Mouse (Mus musculus): Measurements from ENCODE around the gene Cmya5.
A peak's percentile ranks its signal among the peaks of the same experiment; 100 is the strongest.

The Cmya5 gene

DNA sequence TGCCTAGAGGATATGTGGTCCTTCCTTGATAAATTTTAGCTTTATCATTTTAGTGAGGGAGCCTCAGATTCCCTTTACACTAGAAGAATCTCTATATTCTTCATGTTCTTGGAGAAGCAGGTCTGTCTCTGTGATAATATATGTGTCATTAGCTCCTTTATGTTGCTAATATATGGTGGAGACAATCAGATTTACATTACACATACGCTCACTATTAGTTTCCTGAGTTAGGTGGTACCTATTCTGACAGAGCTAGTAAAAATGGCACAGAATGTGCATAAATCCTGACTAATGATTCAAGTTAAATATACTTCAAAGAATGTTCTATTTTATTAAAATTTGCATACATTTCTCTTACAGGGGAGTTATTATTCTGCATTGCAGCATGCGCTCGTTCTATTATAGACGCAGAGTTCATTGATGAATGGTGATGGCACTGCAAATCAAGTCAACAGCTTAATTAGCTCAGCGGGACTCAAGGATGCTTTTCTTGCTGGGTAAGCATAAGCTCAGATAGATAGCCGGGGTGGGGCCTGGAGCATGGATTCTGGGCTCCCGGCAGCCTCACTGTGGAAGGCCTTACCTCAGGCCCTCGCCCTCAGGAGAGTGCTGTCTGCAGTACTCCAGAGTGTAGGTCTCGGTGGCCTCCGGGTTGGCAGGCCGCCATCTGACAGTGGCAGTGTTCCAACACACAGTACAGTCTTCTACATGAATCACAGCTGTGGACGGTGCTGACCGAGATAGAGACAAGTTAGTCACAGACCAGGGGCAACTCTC lies 81.5 kb downstream of the Cmya5 start:
- DNase-seq (ENCODE audit: low spot score in 2 of 2), result peak; percentile 54 to 82

DNA sequence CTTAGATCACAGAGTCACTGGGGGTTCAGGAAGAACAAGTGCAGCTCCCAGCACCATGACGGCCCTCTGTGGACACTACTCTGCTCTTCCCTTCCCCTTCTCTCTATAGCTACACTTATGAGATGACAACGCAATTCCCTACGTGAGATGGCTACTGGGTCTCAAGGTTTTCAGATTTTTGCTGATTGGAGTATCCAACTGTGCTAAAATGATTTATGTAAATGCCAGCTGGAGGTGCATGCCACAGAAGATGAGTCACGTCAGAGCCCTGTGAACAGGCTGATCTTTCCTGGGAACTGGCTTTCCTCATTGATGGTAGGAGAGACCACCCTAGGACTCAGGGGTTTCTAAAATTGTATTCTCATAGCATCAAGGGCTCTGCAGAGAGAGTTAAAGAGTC lies 83.2 kb downstream of the Cmya5 start:
- DNase-seq (ENCODE audit: low spot score in 2 of 2), result no peak

DNA sequence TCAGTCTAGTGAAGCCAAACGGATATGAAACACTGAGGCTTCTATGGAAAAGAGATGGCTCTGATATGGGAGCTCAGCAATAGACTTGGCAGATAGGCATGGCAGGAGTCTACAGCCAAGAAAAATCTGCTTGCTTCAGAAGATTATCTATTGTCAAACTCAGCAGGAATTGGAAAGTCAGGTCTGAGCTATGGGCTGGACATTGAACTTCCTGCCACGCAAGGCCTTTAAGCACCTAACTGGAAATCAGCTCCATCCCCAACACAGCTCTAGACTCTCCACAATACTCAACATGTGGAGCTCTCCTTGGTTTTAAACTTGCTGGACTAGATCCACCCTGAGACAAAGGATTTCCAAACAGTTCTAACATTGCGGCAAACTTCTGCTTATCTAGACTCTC lies 84.1 kb downstream of the Cmya5 start:
- DNase-seq (ENCODE audit: low spot score in 2 of 2), result no peak

DNA sequence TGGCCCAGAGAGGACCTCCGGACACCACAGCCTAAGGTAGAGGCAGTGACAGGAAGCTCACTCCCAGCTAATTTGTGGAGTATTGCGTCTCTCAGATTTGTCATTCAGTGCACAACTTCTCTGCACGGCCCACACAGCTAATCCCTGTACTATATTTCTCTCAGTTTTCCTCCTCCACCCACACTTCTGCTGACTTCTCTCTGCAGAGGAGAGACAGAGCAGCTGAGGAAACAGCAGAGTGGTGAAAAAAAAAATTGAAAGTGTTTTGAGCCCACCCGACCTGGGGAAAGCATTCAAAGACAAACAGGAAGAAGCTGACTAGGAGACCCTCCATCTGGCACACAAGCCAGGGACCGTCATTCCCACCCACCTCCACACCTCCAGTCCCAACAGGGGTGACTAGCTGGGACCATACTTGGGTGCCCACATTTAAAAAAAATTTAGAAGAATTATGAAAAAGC lies 85.9 kb downstream of the Cmya5 start:
- no peak for DNase-seq (ENCODE audit: low spot score in 2 of 2)

DNA sequence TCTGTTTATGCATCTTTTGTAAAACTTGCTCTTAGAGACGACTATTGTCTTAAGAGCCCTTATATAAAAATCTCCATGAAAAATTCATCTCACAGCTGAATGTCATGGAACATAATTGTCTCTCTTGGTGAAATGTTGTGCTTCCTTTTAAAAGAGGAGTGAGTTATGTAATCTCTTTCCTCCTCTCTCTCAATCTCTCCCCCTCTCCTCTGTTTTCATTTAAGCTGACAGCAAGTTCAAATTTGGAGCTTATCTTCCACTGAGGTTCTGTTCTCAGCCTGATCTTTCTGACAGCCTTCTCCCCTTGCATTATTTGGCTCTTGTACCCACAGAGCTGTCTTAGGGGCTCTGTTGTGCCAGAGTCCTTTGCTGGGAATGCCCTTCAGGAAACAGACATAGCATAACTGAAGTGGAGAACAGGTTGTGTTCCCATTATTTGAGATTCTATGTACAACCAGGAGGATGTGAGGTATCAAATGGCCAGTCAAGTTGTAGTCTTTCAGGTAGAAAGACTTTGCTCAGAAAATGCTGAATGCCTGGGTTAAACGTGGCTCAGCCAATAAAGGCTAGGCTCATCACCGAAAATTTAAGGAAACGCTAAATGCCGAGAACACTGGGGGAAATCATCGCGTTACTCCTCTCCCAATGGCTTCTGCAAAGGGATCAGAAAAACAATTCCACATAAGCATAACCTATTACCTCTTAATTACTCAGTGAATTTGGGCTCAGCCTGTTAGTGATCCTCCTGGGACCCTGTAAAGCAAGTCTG lies 86.8 kb downstream of the Cmya5 start:
- DNase-seq (ENCODE audit: low spot score in 2 of 2), result no peak

DNA sequence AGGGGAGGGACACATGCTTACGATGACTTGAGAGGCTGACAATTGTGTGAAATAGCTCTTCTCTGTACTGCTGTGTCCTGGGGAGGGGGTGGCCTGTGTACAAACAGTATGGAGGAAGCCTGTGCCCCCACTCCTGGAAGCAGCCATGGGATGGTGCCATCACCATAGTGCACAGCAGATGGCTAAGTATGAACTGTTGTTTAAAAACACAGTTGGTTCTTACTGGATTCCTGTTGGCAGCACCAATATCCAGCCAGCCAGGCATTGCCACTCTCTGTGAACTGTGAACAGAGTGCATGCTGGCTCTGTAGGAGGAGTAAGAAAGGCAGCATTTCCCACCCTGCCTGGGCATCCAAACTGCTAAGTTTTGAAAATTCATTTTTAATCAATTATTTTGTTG lies 88.4 kb downstream of the Cmya5 start:
- DNase-seq (ENCODE audit: low spot score in 2 of 2), result no peak

DNA sequence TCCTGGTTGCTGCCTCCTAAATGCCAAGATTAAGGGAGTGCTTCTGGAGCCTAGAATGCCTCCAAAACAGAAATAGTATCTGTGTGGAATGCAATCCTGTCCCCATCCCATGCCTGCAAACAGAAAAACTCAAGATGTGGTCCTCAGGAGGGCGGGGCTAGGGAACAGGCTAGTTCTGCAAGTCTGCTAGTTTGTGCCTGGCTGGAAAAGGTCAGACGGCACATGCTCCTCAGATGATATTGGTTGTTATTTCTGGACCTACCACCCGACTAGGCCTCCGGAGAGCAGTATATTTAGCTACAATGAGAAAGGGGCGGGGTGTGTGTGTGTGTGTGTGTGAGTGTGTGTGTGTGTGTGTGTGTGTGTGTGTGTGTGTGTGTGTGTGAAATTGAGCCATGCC lies 93.0 kb downstream of the Cmya5 start:
- no peak for DNase-seq (ENCODE audit: low spot score in 2 of 2)

DNA sequence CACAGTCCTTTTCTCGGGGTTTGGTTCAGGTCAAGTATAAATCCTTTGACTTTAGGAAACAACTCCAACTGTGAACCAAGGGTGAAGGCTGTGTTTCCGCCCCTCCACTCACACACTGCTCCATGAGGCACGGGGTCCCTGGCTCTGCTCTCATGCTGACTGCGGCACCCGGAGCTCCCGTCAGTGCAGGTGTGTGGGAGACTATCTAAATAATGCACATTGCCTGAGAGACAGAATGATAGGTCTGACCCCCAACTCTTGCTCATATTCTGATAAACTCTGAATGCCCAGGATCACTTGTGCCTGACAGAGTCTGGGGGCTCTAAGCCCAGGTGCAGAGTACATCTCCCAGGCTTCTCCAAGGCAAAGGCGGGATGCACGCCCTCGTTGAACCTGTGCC lies 103.5 kb downstream of the Cmya5 start:
- no peak for DNase-seq (ENCODE audit: low spot score in 2 of 2)

DNA sequence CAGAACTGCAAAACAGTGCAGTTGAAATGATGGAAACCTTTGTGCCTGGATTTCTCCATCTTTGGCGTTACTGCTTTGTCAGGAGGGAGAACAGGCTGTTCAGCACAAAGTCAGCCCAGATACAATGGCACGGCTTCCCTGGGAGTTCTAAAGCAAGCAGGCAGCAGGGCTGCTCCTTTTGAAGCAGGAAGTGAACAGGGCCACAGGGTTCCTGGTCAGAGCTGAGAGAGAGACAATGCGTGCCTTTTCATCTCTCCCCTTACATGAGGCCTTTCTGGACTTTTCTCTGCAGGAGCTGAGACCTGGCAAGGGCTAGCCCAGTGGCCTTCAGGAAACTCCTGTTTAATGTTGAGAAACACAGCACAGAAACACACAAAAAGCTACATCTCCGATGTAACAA lies 108.3 kb downstream of the Cmya5 start:
- no peak for DNase-seq (ENCODE audit: low spot score in 2 of 2)

DNA sequence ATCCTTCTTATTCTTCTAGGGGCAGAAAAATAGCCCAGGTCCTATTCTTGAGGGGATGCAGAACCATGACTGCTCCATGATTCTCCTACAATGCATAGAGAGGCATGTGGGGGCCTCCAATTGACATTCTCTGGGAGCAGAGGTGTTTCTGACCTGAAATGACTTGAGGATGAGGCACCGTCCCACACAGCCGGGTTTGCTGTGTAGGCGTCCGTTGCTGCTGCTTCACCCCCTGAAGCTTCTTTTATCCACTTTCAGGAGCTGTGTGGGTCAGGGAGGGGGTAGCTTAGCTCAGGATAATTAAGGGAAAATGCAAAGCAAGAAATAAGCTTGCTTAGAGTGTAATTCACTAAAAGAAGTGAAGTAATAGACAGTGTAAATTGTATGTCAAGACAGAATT lies 115.2 kb downstream of the Cmya5 start:
- no peak for DNase-seq (ENCODE audit: low spot score in 2 of 2)

DNA sequence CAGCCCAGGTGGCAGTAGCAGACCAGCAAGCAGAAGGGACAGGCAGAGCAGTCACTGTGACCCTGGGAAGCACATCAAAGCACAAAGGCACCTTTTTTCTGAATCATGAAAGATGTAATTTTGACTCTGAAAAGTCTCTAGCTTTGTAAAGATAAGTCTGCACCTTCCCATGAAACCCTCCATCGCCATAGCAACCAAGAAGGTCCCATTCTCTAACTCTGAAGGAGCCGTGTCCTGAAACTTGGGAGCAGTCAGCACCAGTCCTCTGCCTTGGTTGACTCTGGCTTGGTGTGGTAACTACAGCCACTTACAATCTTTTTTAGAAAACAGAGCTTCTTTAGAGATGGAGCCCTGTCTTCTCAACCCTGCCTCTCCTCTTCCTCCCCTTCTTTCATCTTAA lies 119.7 kb downstream of the Cmya5 start:
- DNase-seq (ENCODE audit: low spot score in 2 of 2), result no peak

DNA sequence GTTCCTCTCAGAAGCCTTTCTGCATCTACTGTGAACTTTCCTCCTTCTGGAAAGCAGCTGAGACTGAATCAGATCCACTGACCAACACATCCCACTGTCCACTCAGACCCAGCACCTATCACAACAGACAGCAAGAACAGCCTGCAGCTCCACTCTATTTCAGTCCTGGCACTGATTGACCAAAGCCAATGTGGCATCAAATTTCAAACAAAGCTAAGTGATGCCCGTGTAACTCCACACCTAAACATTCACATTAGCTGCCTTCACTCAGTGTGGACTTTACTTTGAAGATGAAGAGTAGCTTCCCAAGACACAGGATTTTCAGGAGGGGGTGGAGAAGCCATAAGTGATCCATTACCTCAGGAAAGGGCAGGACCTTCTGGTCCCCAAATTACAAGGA lies 122.4 kb downstream of the Cmya5 start:
- no peak for DNase-seq (ENCODE audit: low spot score in 2 of 2)

DNA sequence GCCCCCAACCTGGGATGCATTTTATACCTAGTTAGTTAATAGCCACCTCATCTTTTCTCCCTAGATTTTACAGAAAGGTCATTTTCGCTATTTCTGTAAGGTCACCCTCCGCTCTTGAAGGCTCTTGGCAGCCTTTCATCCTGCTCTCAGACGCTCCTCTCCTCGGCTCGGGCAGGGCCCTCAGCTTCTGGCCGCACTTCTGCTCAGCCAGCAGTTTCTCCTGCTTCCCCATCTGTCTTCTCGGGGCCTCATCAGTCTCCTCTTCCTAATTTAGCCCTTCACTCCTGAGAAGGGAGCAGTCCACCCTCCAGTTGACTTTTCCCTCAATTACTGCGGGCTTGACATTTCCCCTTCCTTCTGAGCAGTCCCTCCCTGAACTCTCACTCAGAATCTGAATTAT lies 131.6 kb downstream of the Cmya5 start:
- DNase-seq (ENCODE audit: low spot score in 2 of 2), result no peak

DNA sequence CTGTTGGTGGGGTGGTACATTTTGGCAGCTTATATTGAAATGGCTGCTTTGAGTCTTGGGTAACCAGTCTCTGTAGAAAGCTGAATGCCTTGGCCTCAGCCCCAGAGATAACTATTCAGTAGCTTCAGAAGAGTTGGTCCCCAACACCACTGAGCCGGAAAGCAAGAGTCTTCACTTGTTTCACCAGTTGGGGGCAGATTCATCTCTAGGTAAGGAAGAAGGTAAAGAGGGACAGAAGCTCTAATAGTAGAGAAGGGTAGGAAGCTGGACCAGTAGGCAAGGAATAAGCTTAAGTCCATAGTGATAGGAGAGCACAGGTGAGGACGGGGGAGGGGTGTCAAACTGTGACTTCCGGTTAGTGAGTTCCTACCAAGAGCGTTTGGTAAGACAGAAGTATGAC lies 133.2 kb downstream of the Cmya5 start:
- DNase-seq (ENCODE audit: low spot score in 2 of 2), result no peak

DNA sequence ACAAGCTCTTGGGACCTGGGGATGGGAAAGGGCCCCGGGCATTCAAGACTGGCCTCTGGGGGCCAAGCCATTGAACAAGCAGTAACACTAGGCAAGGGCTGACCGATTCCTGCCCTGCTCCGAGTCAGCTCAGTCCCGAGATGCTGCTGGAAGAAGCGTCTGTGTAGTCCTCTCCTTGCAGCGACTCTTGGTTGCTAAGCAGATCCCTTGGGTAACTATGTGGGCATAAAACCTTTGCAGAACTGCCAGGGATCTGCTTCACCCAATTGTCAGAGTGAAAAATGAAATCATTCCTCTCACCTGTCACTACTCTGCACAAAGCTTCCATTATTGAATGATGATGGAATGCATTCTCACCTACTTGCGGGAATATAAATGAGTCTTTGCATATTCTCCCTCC lies 134.0 kb downstream of the Cmya5 start:
- DNase-seq (ENCODE audit: low spot score in 2 of 2), result no peak

DNA sequence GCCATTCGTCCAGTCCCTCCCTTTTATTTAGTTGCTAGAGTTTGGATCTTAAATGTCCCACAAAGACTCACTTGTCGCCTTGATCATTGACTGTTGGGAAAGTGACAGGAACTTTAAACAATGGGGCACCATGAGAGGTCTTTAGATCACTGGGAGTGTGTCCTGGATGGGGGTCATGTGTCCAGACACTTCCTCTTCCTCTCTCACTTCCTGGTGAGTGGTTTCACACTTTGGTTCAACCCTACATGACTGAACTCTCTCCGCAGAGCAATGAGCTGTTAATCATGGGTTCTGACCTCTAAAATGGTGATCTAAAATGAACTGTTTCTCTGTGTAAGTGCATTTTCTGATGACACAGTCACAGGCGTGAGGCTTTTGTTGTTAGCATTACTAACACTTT lies 137.4 kb downstream of the Cmya5 start:
- no peak for DNase-seq (ENCODE audit: low spot score in 2 of 2)

DNA sequence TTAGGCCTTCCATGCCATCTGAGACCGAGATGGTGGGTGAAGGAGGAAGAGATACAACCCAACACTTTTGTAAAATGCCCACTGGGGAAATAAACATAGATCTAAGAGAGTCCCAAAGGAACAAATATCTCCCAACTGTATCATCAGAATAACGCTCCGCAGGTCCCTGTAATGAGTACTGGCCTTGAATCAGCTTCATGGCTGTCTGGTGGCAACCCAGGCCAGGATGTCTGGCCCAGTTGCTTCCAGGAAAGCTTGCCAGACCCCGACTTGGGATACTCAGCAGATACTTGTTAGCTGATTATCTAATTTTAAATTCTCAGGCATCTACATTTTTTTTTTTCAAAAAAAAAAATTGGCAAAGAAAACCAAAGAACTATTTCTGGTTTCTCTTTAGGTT lies 138.2 kb downstream of the Cmya5 start:
- no peak for DNase-seq (ENCODE audit: low spot score in 2 of 2)

DNA sequence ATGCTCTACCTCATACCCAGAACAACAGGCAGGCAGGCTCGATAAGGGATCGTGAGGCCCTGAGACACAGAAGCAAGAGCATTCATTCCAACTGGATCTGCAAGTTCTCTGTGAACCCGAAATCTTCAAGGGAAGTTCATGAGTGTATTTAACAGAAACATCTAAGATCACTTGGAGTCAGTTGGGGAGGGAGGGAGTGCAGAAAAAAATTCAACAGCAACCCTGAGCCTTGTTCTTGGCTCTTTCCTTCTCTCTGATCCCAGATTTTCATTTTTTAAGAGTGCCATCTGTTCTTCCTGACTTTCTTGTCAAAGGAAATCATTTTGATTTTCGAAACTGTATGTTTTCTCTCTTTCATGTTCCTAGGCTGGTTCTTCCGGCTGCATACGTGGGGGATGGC lies 140.5 kb downstream of the Cmya5 start:
- DNase-seq (ENCODE audit: low spot score in 2 of 2), result no peak

DNA sequence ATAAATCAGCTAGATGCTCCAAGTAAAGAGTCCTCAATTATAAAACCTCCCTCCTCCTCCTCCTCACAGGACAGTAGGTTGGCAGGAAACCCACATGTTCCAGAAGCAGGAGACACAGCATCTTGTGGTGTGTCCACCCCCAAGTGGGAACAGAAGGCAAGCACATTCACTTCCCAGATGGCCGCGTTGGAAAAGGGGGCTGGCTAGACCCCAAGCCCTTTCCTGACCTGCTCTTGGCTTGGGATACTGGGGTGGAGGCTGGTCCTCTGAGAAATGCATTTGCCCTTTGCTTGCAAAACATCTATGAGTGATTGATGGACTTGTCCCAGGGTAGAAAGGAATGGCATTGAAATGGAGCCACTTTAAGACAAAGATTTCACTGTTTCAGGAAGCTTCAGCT lies 142.1 kb downstream of the Cmya5 start:
- DNase-seq (ENCODE audit: low spot score in 2 of 2), result no peak

DNA sequence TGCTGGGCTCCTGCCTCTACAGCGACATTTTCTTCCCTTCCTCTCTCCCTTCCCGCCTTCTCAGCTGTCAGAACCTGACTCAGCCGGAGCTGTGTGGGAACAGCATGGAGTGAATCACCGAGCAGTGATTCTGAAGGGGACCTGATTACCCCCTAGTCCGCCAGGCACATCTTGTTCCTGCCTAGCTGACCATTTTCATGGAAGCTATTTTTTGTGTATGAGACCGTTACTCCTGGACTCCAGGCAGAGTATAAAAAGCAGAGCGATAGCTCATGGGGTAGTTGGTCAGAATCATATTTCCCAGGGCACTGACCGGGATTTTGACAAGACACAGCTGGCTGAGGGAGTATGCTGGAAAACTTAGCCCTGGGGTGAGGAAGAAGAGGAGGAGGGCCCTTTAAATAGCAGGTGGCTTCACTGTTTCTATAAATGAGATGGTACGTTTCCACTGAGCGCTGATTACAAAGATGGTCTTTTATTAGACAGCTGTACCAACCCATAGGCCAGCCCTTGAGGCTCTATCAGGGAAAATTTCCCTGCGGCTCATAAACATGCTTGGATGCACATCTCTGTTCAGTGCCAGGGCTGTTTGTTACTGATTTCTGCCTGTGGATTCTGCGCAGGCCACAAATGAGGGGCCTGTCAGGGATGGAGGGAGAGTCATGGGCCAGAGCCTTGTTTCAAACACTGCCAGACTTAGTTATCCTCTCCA lies 143.7 kb downstream of the Cmya5 start:
- DNase-seq (ENCODE audit: low spot score in 2 of 2), result peak in 1 of 2 experiments; percentile 34

DNA sequence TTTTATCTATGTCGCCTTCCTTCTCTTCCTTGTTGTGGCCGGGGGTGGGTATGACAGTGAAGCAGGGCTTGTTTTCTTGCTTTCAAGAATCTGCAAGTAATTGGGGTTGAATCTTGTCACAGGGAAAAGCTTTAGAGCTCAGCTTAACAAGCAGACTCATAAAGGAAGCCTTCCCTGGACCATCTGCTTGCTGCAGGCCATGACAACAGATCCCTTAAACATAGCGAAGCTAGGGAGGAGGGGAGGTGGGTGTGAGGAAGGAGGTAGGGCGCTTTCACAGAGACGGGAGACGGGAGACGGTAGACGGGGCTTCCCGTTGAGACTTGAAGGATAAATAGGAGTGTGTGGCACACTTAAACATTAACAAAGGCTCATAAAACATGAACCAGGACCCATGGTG lies 144.7 kb downstream of the Cmya5 start:
- DNase-seq (ENCODE audit: low spot score in 2 of 2), result no peak

DNA sequence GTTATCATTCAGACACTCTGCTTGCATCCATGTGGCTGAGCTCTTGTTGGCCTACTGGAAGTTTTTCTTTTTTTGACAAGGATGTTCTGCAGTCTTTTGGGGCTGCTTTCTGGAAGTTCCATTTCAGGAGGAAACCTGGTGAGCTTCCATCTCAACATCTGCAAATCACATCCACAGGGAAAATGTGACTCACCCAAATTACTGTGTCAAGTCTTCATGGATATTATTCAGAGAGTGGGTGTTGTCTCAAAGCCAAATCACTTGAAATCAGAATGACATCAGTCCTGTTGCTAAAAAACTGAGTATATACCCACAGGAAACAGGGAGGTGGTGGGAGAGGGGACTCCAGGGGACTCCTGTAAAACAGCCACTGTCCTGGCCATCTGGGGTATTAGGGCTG lies 149.8 kb downstream of the Cmya5 start:
- no peak for DNase-seq (ENCODE audit: low spot score in 2 of 2)

DNA sequence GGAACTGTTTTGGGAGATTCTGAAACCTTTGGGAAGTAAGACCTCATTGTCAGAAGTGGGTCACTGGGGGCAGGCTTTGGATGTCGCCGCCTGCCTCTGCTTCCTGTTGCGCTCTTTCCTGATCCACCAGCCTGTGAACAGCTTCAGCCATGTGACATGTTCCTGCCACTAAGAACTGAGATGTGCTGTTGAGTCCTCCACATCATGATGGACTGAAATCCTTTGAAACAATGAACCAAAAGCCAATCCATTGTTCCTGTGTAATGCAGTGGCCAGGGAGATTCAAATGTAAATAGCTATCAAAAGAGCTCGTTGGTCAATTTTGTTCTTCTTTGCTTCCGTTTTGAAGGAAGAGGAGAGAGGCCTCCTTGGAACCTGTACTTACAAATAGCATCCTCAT lies 151.7 kb downstream of the Cmya5 start:
- DNase-seq (ENCODE audit: low spot score in 2 of 2), result no peak

Data from cerebellum, postnatal 4 days (tissue).